Mouse (Mus musculus): ENCODE results near the gene Ndrg4.

The Ndrg4 gene

GRCm38 (mm10) chr8:95678024-95678611 lies 1.3 kb downstream of the Ndrg4 start:
- peak; percentile 55 to 60 for DNase-seq (ENCODE audit: low spot score in 2 of 2)

GRCm38 (mm10) chr8:95688073-95688672 lies 11.4 kb downstream of the Ndrg4 start:
- DNase-seq (ENCODE audit: low spot score in 2 of 2): peak in 1 of 2 experiments; percentile 77

GRCm38 (mm10) chr8:95690929-95691541 lies 14.3 kb downstream of the Ndrg4 start:
- DNase-seq (ENCODE audit: low spot score in 2 of 2): no peak

GRCm38 (mm10) chr8:95694631-95695030 lies 17.9 kb downstream of the Ndrg4 start:
- peak; percentile 80 to 86 for DNase-seq (ENCODE audit: low spot score in 2 of 2)

- DNase-seq (ENCODE audit: low spot score in 2 of 2): no peak
These were observed 19.9 kb downstream of the Ndrg4 start for GRCm38 (mm10) chr8:95696661-95697060.

GRCm38 (mm10) chr8:95697128-95697527 lies 20.3 kb downstream of the Ndrg4 start:
- peak; percentile 92 to 95 for DNase-seq (ENCODE audit: low spot score in 2 of 2)

- DNase-seq (ENCODE audit: low spot score in 2 of 2): no peak
These were observed 21.4 kb downstream of the Ndrg4 start for GRCm38 (mm10) chr8:95698179-95698578.

GRCm38 (mm10) chr8:95700282-95700681 lies 23.5 kb downstream of the Ndrg4 start:
- peak; percentile 88 to 93 for DNase-seq (ENCODE audit: low spot score in 2 of 2)

GRCm38 (mm10) chr8:95701809-95702208 lies 25.0 kb downstream of the Ndrg4 start:
- no peak for DNase-seq (ENCODE audit: low spot score in 2 of 2)

- DNase-seq (ENCODE audit: low spot score in 2 of 2): peak; percentile 89 to 94
These were observed 26.0 kb downstream of the Ndrg4 start for GRCm38 (mm10) chr8:95702480-95703446.

GRCm38 (mm10) chr8:95703461-95704260 lies 26.9 kb downstream of the Ndrg4 start:
- DNase-seq (ENCODE audit: low spot score in 2 of 2): peak; percentile 85

GRCm38 (mm10) chr8:95704538-95704937 lies 27.8 kb downstream of the Ndrg4 start:
- DNase-seq (ENCODE audit: low spot score in 2 of 2): no peak

- no peak for DNase-seq (ENCODE audit: low spot score in 2 of 2)
These were observed 32.8 kb downstream of the Ndrg4 start for GRCm38 (mm10) chr8:95709579-95709978.

- no peak for DNase-seq (ENCODE audit: low spot score in 2 of 2)
These were observed 34.2 kb downstream of the Ndrg4 start for GRCm38 (mm10) chr8:95711029-95711428.

GRCm38 (mm10) chr8:95712395-95712794 lies 35.6 kb downstream of the Ndrg4 start:
- DNase-seq (ENCODE audit: low spot score in 2 of 2): no peak

GRCm38 (mm10) chr8:95713100-95714010 lies 36.6 kb downstream of the Ndrg4 start:
- DNase-seq (ENCODE audit: low spot score in 2 of 2): peak; percentile 81 to 82

- DNase-seq (ENCODE audit: low spot score in 2 of 2): no peak
These were observed 37.6 kb downstream of the Ndrg4 start for GRCm38 (mm10) chr8:95714367-95714766.

GRCm38 (mm10) chr8:95714837-95715413 lies 38.1 kb downstream of the Ndrg4 start:
- DNase-seq (ENCODE audit: low spot score in 2 of 2): peak in 1 of 2 experiments; percentile 17

GRCm38 (mm10) chr8:95715676-95716531 lies 39.1 kb downstream of the Ndrg4 start, which contains the start of gene Setd6:
Gene Setd6 (plus strand): TSS chr8:95715881.
- peak; percentile 79 to 88 for DNase-seq (ENCODE audit: low spot score in 2 of 2)

Measured in right cerebral cortex, adult 2 months (tissue).